Mouse (Mus musculus): ENCODE data around the gene Immp2l.
"Not testable (repeated sequence)": the region's sequence is repeated elsewhere in the genome, so short reads cannot be mapped to it uniquely, and the experiment has no call there.

The Immp2l gene

GRCm38 (mm10) chr12:41668280-41668679 is 644.4 kb downstream of the Immp2l start:
- no peak for DNase-seq (ENCODE audit: low read depth, low spot score)

DNA sequence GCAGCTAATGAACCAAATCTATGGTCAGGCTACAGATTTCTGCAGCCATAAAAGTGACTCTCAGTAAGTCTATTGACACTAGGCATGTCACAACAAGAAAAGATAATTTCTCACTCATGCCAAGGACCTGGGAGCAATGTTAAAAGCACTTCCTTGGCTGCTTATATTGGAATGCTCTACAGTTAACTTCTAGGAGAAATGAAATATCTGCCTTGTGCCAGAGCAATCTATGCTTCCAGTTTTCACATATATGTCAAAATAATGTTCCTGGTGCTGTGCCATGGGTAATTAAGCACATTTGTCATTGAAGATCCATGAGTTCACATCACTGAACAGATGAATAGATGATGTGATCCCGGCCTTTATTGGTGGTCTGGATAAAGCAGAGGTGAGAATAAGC is 645.6 kb downstream of the Immp2l start:
- DNase-seq (ENCODE audit: low read depth, low spot score) = no peak

GRCm38 (mm10) chr12:41674861-41675260 is 651.0 kb downstream of the Immp2l start:
- DNase-seq (ENCODE audit: low read depth, low spot score) = no peak

- peak; percentile 2 for DNase-seq (ENCODE audit: low read depth, low spot score)
Measured at GRCm38 (mm10) chr12:41680141-41680540, 656.3 kb downstream of the Immp2l start.

DNA sequence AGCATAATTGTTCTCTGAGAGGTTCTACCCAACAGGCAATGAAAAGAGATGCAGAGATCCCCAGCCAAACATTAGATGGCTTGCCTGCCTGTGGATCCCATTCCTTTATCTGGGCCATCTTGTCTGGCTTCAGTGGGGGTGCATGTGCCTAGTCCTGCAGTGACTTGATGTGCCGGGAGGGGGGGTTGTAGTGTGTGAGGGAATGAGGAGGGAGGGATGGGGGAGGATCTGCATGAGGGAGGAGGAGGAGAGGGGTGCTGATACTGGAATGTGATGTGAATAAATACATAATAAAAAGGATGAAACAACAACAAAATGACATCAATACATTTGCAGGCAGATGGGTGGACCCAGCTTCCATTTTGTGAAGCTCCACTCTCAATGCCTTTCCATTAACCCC is 658.3 kb downstream of the Immp2l start:
- no peak for DNase-seq (ENCODE audit: low read depth, low spot score)

DNA sequence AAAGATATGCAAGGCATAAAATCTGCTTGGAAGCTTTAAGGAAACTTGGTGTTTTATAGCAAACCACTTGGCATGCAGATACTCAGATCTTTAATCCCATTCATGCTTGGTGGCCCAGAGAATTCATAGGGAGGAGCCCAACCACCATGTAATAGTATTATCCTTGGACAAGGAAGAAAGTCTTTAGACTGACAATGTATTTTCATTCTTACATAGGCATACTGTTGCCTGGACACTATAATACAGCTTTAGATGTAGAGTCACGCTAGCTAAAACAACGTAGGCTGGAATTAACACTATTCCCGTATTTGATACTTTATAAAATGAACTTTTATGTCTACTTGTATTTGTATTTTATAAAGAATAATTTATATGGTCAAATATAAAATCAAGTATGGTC is 665.9 kb downstream of the Immp2l start:
- no peak for DNase-seq (ENCODE audit: low read depth, low spot score)

DNA sequence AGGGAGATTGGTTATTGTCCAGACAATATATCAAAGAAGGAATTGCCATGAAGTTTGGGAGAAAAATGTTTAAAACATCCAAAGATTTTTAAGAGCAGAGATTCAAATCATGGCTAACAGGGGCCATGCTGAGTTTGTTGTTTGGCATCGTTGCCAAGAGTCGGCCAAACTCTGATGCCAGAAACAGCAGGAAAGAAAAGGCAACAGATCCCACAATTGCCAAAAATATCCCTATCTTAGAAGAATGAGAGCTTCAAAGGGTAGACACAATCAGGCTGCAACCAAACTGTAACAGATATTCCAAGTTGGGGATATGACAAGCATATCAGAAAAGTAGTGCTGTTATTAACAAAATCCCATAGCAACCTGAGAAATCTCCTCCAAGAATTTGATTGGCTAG is 686.7 kb downstream of the Immp2l start:
- DNase-seq (ENCODE audit: low read depth, low spot score) = no peak

DNA sequence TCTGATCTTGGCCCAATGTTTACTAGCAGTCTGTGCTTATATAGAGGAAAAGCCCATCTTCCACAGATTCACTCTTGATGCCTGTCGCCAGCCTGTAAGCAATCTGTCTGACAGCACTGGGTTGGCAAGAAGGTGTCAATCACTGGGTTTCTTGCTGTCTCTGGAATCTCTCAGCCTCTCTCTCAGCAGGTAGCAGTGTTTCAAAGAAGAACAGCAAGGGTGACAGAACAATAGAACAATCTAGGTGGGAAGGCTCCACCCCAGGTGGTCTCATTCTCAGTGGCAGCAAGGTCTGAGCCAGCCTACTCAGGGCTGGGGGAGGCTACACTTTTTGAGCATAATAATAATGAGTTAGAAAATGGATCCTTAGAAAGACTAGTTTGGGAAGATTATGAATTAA is 693.1 kb downstream of the Immp2l start:
- no peak for DNase-seq (ENCODE audit: low read depth, low spot score)

GRCm38 (mm10) chr12:41724585-41724984 is 700.7 kb downstream of the Immp2l start:
- DNase-seq (ENCODE audit: low read depth, low spot score) = no peak

GRCm38 (mm10) chr12:41726720-41727119 is 702.8 kb downstream of the Immp2l start:
- no peak for DNase-seq (ENCODE audit: low read depth, low spot score)

DNA sequence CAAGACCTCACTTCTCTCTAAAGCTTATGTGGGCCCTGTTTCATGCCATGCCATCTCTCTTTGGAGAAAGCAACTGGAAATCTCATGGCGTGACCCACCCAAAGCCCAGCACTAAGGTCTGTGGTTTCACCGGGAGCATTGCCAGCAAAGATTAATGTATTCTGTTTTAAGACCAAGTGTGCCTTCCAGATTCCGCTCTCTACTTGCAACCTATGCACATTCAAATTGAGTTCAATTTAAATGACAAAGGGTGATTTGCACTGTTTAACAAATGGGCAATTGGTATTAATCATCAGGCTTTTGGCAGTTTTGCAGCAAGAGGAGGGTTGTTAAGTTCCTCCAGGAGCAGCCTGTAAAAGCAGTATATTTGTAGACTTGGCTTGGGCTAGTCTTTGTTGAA is 703.3 kb downstream of the Immp2l start:
- DNase-seq (ENCODE audit: low read depth, low spot score) = no peak

GRCm38 (mm10) chr12:41727764-41728338 is 704.0 kb downstream of the Immp2l start:
- no peak for DNase-seq (ENCODE audit: low read depth, low spot score)

GRCm38 (mm10) chr12:41728467-41728866 is 704.6 kb downstream of the Immp2l start:
- no peak for DNase-seq (ENCODE audit: low read depth, low spot score)

- no peak for DNase-seq (ENCODE audit: low read depth, low spot score)
Measured at GRCm38 (mm10) chr12:41729780-41730179, 705.9 kb downstream of the Immp2l start.

GRCm38 (mm10) chr12:41733168-41733567 is 709.3 kb downstream of the Immp2l start:
- DNase-seq (ENCODE audit: low read depth, low spot score) = no peak

GRCm38 (mm10) chr12:41742887-41743286 is 719.0 kb downstream of the Immp2l start:
- no peak for DNase-seq (ENCODE audit: low read depth, low spot score)

GRCm38 (mm10) chr12:41763396-41763795 is 739.5 kb downstream of the Immp2l start:
- no peak for DNase-seq (ENCODE audit: low read depth, low spot score)

DNA sequence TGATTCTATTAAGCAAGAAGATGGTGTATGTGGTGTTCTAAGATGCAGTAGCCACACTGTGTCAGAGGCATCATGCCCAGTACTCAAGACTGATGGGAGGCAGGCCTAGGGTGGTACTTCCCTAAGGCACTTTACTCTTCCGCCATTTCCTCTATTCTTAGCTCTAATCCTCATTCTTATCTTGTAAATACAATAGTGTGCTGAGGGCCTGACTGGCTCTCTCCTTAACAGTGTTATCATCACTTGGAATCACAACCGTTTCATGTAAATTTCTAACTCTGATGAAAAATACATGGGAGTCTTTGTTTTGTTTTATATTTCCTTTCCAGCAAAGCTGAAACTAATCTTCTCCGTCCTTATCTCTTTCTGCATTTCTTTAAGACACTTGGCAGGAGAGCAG is 750.1 kb downstream of the Immp2l start:
- no peak for DNase-seq (ENCODE audit: low read depth, low spot score)

GRCm38 (mm10) chr12:41774623-41775323 is 750.9 kb downstream of the Immp2l start:
- no peak for DNase-seq (ENCODE audit: low read depth, low spot score)

DNA sequence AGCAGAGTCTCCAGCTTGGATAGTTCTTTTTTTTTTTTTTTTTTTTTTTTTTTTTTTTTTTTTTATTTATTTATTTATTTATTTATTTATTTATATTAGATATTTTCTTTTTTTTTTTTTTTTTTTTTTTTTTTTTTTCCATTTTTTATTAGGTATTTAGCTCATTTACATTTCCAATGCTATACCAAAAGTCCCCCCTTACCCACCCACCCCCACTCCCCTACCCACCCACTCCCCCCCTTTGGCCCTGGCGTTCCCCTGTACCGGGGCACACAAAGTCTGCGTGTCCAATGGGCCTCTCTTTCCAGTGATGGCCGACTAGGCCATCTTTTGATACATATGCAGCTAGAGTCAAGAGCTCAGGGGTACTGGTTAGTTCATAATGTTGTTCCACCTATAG is 753.9 kb downstream of the Immp2l start:
- DNase-seq (ENCODE audit: low read depth, low spot score) = not testable (repeated sequence)

DNA sequence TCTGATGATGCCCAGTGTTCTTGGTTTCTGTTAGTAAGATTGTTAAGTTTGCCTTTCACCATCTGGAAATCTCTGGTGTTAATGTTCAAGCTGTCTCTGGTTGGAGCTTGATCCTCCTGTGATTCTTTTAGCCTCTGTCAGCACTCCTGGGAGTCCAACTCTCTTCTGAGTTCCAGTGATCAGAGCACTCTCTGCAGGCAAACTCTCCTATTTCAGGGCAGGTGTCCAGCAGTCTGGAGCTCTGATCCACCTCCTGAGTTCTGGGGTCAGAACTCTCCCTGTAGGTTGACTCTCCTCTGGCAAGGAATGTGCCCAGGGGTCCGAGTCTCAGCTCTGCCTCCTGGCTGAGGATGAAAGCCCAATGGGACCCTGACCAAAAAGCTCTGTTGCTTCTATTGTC is 769.8 kb downstream of the Immp2l start:
- not testable (repeated sequence) for DNase-seq (ENCODE audit: low read depth, low spot score)

DNA sequence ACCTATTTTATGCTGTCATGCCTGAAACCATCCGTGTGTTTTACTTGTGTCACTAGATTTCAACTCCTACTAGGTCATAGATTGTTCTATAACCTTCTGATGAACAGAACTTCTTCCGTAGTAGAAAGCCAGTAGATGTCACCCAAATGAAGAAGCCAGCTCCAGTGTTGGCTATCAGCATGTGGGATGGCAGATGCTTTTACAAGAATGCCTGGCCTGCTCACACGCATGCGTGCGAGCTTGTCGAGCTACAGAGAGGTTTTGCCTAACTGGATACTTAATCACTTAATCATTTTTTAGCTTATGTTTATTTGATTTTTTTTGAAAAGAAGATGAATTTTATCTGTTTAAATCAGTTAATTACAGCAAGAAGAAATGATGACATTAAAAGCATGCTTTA is 805.6 kb downstream of the Immp2l start:
- no peak for DNase-seq (ENCODE audit: low read depth, low spot score)

- no peak for DNase-seq (ENCODE audit: low read depth, low spot score)
Measured at GRCm38 (mm10) chr12:41831731-41832130, 807.8 kb downstream of the Immp2l start.

GRCm38 (mm10) chr12:41834646-41835045 is 810.8 kb downstream of the Immp2l start:
- no peak for DNase-seq (ENCODE audit: low read depth, low spot score)
